Mouse (Mus musculus) activated CD4-positive, CD25-positive, alpha-beta regulatory T cell, adult 4 months (primary cell): ENCODE data around the gene Zgpat. TPM values are rescaled to one million over a fixed set of nuclear protein-coding genes. Genes with fewer than 3 reads are reported as not detected.

Source experiments
- ATAC-seq: one replicate; pipeline ENCODE4 v1.8.0; 2017
- polyA plus RNA-seq, 2 experiments: library from polyadenylated mRNA; unstranded; fragments of 100-300 nt; shearing (Covaris generic); gene quantifications; one replicate each; pipeline ENCODE4 v1.2.1; 2017

Zgpat gene
- polyA plus RNA-seq, 2 experiments from 2014 or later, result 22.2 to 22.8 TPM

GRCm38 (mm10) chr2:181385885-181386284 lies 21.2 kb downstream of the Zgpat start:
- no peak for ATAC-seq

DNA sequence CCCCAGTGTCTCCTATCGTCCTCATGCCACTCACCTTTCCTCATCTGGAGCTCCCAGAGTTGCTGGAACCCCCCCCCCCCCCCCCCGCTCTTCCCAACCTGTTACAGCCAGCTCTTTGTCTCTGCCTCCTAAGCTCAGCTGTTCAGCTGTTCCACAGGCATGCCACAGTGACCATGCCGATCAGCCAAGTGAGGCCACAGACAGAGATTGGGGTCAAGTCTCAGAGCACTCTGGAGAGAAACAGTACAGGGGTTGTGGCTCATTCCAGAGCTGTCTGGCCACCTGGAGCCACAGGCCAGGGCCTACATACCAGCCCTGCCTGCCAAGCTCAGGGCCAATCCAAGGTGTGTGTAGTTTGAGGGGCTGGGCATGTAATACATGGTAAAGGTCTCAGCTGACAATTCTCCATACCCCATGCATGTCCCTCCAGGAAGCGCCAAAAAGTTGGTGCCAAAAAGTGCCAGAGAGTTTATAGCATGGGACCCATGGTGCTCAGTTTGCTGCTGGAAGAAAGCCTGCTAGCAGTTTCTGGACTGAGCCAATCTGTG lies 22.0 kb downstream of the Zgpat start:
- no peak for ATAC-seq

GRCm38 (mm10) chr2:181390136-181390870 lies 25.6 kb downstream of the Zgpat start:
- no peak for ATAC-seq

DNA sequence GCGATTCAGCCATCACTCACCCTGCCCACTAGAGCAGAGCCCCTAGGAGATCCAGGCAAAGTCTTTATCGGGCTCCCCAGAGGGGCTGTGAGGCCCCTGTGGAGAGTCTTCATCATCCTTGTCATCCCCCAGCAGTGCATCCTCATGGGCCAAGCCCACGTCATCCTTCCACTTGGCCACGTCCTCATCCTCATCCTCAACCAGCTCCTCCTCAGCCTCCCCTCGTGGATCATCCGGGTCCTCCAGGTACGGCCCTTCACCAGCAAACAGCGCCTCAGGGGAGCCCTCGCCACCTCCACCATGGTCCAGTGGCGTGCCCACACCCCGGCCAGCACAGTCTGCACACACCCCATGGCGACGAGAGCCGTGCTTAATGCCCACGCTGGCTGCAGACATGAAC lies 26.3 kb downstream of the Zgpat start:
- ATAC-seq, result no peak

DNA sequence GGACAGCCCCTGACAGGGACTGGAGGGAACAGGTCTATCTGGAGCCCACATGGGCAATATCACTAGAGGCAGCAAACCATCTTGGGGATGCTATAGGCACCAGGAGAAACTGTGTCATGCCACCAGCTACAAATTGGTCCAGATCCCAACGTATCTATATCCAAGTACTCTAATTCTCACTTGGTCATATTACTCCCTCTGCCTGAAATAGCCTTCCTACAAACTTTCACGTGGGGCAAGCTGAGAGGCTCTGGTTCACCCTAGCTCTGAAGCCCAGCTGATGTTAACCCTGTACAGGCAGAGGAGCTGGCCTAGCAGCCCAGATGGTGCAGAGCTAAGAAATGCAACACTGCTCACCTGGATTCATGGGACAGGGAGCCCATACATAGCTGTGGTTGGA lies 26.8 kb downstream of the Zgpat start:
- no peak for ATAC-seq

DNA sequence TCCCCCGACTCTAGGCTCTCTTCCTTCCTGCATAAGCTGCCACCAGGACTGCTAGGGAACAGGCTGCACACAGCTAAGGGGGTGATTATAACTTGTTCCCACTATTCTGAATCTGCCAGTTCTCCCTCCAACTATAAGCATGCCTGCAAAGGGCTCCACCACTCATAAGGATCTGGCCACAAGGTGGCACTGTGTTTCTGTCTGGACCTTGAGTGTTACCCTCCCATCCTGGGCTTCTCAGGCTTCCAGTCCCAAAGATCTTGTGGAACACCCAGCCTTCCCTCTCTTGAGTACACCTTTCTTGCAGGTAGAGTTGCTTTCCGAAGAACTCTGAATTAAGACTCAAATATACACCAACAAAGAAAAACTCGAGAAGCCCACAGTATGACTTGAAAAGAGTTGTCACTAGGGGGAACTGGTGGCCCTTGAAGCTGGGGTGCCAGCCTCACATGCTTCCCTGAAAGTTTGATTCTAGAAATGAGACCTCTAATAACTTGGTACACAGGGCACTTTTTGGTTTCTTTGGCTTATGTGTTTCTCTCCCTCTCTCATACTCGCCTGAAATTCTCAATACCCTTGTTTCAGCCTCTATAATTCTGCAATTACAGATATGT lies 28.0 kb downstream of the Zgpat start:
- peak; percentile 76 for ATAC-seq

- ATAC-seq, result no peak
Measured at GRCm38 (mm10) chr2:181394086-181394485, 29.4 kb downstream of the Zgpat start.

GRCm38 (mm10) chr2:181397207-181397761 lies 32.6 kb downstream of the Zgpat start:
- ATAC-seq, result no peak

GRCm38 (mm10) chr2:181401497-181401896 lies 36.8 kb downstream of the Zgpat start:
- no peak for ATAC-seq

GRCm38 (mm10) chr2:181403722-181404121 lies 39.0 kb downstream of the Zgpat start:
- no peak for ATAC-seq

- no peak for ATAC-seq
Measured at GRCm38 (mm10) chr2:181409643-181410042, 44.9 kb downstream of the Zgpat start.

DNA sequence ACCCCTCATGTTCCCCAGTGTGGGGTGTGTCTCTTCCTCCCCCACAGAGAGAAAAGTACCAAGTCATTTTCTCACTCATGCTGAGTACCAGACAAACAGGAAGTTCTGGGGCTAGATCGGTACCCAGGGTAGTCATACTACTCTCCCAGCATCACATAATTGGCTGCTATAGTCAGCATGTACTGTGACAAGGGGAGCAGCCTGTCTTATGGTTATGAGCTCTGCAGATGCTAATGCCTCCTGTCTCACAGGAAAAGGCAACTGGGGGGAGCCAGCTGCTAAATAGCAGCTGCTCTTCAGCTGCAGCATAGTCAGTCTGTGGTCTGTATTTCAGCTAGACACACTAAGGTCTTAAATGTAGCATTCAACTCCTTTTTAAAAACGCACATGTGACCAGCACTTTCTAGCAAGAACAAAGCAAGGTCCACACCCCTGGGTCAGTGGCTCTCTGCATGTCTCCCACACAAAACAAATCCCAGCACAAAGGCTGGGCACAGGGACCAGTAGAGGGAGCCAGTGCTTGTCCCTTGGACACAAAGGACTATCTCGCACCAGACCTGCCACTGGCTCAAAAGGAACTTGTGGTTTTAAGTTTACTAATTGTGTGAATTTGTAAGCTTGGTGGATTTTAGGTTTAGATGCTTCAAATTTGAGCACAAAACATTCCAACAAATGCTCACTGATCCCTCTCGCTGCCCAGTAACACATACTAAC lies 46.2 kb downstream of the Zgpat start:
- ATAC-seq, result peak; percentile 95

DNA sequence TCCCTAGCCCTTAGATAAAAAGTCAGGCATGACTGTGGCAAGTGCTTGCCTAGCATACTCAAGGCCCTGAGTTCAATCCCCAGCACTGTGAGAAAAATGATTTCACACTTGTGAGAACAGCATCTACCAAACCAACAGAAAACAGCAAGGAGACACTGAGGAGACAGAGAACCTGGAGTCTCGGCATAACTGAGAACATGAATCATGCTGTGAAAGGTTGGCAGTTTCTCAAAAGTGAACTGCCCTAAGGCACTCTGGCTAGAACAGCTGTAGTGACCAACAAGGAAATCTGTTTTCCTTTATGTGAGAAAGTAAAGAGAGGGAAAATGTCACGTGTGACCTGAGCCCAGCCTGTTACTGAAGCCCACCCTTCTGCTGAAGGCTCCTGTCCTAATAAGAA lies 48.4 kb downstream of the Zgpat start:
- no peak for ATAC-seq

DNA sequence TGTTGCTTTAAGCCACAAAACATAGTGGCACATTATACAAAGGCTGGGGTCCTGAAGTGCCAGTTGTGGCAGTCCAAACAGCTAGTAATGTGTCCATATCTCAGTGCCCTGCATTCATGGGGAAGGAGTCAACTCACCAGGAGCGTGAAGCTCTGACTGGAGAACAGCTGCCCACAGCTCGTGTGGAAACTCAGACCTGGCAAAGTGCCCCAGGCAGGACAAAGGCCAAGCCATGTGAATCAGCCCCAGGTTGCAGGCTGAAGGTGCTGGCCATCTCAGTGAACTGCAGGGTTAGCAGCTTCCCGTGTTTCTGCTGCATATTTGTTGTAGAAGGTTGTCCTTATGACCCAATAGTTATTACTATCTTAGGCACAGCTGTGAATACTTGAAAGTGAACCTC lies 51.2 kb downstream of the Zgpat start:
- ATAC-seq, result no peak

GRCm38 (mm10) chr2:181419359-181419758 lies 54.6 kb downstream of the Zgpat start:
- ATAC-seq, result no peak

DNA sequence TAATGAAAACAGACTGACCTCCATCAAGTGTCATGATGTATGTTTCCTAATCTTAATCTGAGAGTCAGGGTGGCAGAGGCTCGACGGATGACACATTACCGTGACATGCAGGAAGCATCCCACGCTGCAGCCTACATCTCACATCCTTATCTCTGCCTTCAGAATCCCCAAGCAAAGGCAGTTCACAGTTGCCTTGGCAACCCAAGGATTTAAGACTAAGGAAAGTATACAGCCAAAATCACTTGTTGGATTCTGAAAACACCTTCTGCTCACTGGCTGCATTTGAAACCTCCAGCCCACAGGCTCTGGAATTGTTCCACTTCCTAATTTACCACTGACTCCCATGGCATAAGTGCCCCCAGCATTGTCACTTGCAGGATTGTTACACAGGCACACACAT lies 55.7 kb downstream of the Zgpat start:
- ATAC-seq, result no peak

GRCm38 (mm10) chr2:181420903-181421638 lies 56.3 kb downstream of the Zgpat start:
- ATAC-seq, result no peak

DNA sequence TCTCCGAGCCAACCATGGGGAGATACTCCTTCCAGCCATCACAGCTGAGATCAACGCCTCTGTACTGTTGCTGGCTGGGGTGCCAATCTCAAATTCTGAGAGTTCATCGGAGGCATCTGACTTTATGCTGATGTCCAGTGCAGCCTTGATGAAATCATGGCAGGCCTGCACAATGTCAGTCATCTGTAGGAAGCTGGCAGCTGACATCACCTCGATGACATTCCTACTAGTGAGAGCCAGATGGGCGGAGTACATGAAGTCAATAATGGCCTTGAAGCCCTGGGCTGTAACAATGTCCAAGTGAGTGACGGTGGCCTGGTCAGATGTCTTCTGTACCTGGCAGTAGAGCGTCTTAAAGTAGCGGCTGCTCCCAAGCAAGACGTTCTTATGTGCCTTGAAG lies 59.1 kb downstream of the Zgpat start:
- no peak for ATAC-seq
